Mouse (Mus musculus) CH12F3 (cell line): ENCODE data around the gene Nkain2.
"Not testable (repeated sequence)": the region's sequence is repeated elsewhere in the genome, so short reads cannot be mapped to it uniquely, and the experiment has no call there.

ENCODE experiments used
- in situ Hi-C: fragments of 300-500 bp; cut with MboI; formaldehyde crosslinking; loops from 2 replicates; pipeline ENCODE4 v1.14.3; 2020; ENCODE audit warnings: low sequenced_read_pairs

The Nkain2 gene

GRCm38 (mm10) chr10:32060396-32060795 is 829.9 kb downstream of the Nkain2 start:
- in situ Hi-C loops: no loop called here

GRCm38 (mm10) chr10:32058251-32058650 is 832.0 kb downstream of the Nkain2 start:
- in situ Hi-C loops: no loop called here

GRCm38 (mm10) chr10:32052546-32053295 is 837.5 kb downstream of the Nkain2 start:
- in situ Hi-C loops: no loop called here

GRCm38 (mm10) chr10:32052045-32052444 is 838.2 kb downstream of the Nkain2 start:
- in situ Hi-C loops: no loop called here

- in situ Hi-C loops: no loop called here
Measured at GRCm38 (mm10) chr10:32029996-32030395, 860.3 kb downstream of the Nkain2 start.

GRCm38 (mm10) chr10:32018385-32018784 is 871.9 kb downstream of the Nkain2 start:
- in situ Hi-C loops: no loop called here

GRCm38 (mm10) chr10:32001216-32001753 is 889.0 kb downstream of the Nkain2 start:
- in situ Hi-C loops: no loop called here

- in situ Hi-C loops: no loop called here
Measured at GRCm38 (mm10) chr10:31993205-31993604, 897.1 kb downstream of the Nkain2 start.

GRCm38 (mm10) chr10:31978387-31978786 is 911.9 kb downstream of the Nkain2 start:
- in situ Hi-C loops: no loop called here

- in situ Hi-C loops: no loop called here
Measured at GRCm38 (mm10) chr10:31947178-31947726, 943.0 kb downstream of the Nkain2 start.

- in situ Hi-C loops: no loop called here
Measured at GRCm38 (mm10) chr10:31931961-31932360, 958.3 kb downstream of the Nkain2 start.

- in situ Hi-C loops: no loop called here
Measured at GRCm38 (mm10) chr10:31927657-31928056, 962.6 kb downstream of the Nkain2 start.

GRCm38 (mm10) chr10:31920901-31921300 is 969.4 kb downstream of the Nkain2 start:
- in situ Hi-C loops: not testable (repeated sequence)

GRCm38 (mm10) chr10:31907488-31907887 is 982.8 kb downstream of the Nkain2 start:
- in situ Hi-C loops: no loop called here

- in situ Hi-C loops: no loop called here
Measured at GRCm38 (mm10) chr10:31899501-31899900, 990.8 kb downstream of the Nkain2 start.

GRCm38 (mm10) chr10:31873323-31873895 is 1016.9 kb downstream of the Nkain2 start:
- in situ Hi-C loops: no loop called here

GRCm38 (mm10) chr10:31868275-31868674 is 1022.0 kb downstream of the Nkain2 start:
- in situ Hi-C loops: no loop called here

GRCm38 (mm10) chr10:31827041-31827440 is 1063.2 kb downstream of the Nkain2 start:
- in situ Hi-C loops: no loop called here

GRCm38 (mm10) chr10:31812543-31812942 is 1077.7 kb downstream of the Nkain2 start:
- in situ Hi-C loops: no loop called here

GRCm38 (mm10) chr10:31742443-31743057 is 1147.7 kb downstream of the Nkain2 start:
- in situ Hi-C loops: no loop called here

- in situ Hi-C loops: no loop called here
Measured at GRCm38 (mm10) chr10:31728036-31728435, 1162.2 kb downstream of the Nkain2 start.
